Mouse (Mus musculus) ovary, adult 18-20 months (tissue): ENCODE measurements around the gene Kbtbd3.

ENCODE experiments used
- DNase-seq: peaks from one replicate; pipeline ENCODE4 v3.0.0; 2022; ENCODE audit warnings: low spot score, mixed read lengths

The Kbtbd3 gene

GRCm38 (mm10) chr9:4309351-4310085, at the start of gene Kbtbd3, which contains the start of gene Aasdhppt:
TSS of gene Kbtbd3 (plus strand) at chr9:4309833.
TSS of gene Aasdhppt (minus strand) at chr9:4309471.
- DNase-seq, result peak; percentile 99

GRCm38 (mm10) chr9:4259841-4260745, 49.5 kb upstream of the Kbtbd3 start:
- no peak for DNase-seq

- no peak for DNase-seq
Observed at GRCm38 (mm10) chr9:4260746-4261090, 48.9 kb upstream of the Kbtbd3 start.

- no peak for DNase-seq
Observed at GRCm38 (mm10) chr9:4266881-4267280, 42.8 kb upstream of the Kbtbd3 start.

- no peak for DNase-seq
Observed at GRCm38 (mm10) chr9:4283850-4284249, 25.8 kb upstream of the Kbtbd3 start.

GRCm38 (mm10) chr9:4300466-4300865, 9.2 kb upstream of the Kbtbd3 start:
- no peak for DNase-seq

- DNase-seq, result no peak
Observed at GRCm38 (mm10) chr9:4304867-4305266, 4.8 kb upstream of the Kbtbd3 start.

- no peak for DNase-seq
Observed at GRCm38 (mm10) chr9:4308628-4309350, 844 bp upstream of the Kbtbd3 start.

- DNase-seq, result no peak
Observed at GRCm38 (mm10) chr9:4310706-4311105, 1.1 kb downstream of the Kbtbd3 start.

GRCm38 (mm10) chr9:4311162-4311561, 1.5 kb downstream of the Kbtbd3 start:
- no peak for DNase-seq

- no peak for DNase-seq
Observed at GRCm38 (mm10) chr9:4313946-4314345, 4.3 kb downstream of the Kbtbd3 start.

- DNase-seq, result no peak
Observed at GRCm38 (mm10) chr9:4315746-4316145, 6.1 kb downstream of the Kbtbd3 start.

- no peak for DNase-seq
Observed at GRCm38 (mm10) chr9:4318939-4319721, 9.5 kb downstream of the Kbtbd3 start.

- no peak for DNase-seq
Observed at GRCm38 (mm10) chr9:4353163-4353562, 43.5 kb downstream of the Kbtbd3 start.

- peak; percentile 98 for DNase-seq
Observed at GRCm38 (mm10) chr9:4375828-4376639, 66.4 kb downstream of the Kbtbd3 start, which contains the start of gene Msantd4. TSS of gene Msantd4 (plus strand) at chr9:4376562.

- no peak for DNase-seq
Observed at GRCm38 (mm10) chr9:4376640-4377120, 67.0 kb downstream of the Kbtbd3 start.
